Mouse (Mus musculus) embryo, embryonic 11 days (tissue): Measurements from ENCODE around the gene Stpg1.

Source experiments
- DNase-seq: peaks from one replicate; pipeline ENCODE4 v3.0.0-alpha.2; 2015

The Stpg1 gene

DNA sequence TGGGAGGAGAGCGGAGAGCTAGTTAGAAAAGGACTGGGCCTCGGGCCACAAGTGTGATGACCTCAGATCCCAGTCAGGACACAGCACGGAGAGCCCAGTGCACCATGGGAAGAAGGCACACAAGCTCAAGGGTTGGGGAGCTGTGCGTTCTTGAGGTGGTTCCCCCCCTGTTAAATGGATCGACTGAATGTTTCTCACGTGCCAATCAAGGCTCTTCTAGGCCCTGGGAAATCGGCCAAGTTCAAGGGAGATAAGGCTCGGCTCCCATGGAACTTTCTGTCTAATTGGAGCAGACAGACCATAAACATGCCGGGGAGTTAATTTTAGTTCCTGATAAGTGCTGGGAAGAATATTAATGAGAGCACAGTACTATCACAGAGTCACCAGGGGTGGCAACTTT is 70.8 kb downstream of the Stpg1 start:
- DNase-seq = no peak

DNA sequence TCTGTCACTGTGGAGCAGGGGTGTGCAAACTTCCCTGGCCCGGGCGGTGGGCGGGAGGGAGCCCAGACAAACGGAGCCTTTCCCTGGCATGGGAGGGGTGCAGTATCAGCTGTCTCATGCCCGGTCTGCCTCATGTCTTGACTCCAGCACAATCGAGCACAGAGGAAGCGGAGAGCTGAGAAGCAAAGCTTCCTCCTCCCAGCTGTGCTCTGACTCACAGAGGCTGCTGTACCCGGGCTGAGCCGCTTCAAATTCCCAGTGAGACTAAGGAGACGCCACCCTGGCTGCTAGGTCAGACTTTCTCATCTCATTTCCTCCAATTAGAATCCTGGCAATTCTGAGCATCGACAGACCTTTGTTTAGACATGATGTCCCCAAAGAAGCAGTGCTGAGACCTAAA is 72.5 kb downstream of the Stpg1 start:
- DNase-seq = no peak

DNA sequence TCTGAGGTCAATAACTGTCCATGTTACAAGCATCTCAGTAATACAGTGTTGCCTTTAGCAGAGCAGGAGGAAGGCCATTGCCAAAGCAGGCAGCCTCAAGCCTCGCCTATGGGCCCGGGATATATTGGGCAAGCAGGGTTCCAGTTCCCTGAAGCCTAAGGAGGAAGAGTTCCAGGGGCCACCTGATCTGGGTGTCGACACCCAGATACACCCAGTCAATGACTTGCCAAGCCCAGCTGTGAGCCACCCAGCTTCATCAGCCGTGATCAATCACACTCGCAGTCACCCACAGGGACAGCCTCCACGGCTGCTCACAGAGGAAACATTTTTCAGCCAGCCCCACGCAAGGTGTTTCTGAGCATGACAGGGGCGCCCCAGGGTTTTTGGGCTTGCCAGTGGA is 72.9 kb downstream of the Stpg1 start:
- no peak for DNase-seq

DNA sequence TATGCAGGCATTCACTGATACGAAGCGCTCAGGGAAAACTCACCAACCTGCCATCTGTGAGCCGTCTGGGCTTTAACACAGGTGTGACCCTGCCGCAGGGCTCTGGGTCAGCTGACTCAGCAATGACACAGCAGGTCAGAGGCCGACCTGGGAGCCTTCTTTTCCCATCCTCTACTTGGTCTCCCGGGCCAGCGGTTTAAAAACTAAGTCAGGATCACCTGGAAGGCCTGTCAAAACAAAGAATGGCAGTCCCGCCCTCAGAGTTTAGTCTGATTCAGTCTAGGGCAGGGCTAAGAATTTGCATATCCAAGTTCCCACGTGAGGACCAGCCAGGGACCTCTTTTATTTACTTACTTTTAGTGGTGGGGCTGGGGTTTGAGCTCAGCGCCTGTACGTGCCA is 74.6 kb downstream of the Stpg1 start:
- no peak for DNase-seq

DNA sequence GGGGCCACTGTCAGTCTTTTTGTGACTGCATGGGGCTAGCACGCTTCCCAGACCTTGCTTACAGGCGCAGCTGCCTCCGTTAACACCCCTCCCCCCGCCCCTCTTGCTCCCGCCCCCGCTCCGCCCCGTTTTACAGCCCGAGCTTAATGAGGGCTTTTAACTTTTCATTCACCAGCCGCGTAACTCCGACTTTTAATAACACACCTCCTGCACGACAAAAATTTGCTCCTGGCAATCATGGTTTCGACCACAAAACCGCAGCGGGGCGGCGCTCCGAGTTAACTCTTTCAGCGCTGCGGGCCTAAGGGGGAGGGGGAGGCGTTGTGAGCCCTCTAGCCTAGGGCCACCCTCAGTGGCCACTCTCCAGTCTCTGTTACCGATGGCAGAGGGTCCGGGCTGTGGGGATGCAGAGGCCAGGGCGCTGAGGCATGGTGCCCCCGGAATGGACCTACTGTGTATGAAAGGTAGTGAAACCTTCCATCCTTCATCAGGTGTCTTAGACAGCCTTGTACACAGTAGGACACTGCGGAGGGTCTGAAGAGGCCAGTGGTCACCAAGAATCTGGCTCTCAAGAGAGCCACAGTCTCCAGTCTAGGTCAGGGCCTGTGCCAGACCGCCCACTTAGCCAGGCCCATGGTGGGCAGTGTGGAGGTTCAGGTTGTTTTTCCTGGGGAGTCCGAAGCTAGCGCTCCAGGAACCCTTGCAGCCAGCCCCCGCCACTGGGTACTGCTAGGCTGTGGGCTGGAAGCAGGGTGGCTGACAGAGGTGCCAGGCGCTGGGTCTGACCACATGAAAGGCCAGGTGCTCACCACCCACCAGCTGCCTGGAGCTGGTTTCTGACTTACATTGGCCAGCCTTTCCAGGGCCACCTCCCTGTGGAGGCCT is 75.8 kb downstream of the Stpg1 start:
- DNase-seq = peak; percentile 78

DNA sequence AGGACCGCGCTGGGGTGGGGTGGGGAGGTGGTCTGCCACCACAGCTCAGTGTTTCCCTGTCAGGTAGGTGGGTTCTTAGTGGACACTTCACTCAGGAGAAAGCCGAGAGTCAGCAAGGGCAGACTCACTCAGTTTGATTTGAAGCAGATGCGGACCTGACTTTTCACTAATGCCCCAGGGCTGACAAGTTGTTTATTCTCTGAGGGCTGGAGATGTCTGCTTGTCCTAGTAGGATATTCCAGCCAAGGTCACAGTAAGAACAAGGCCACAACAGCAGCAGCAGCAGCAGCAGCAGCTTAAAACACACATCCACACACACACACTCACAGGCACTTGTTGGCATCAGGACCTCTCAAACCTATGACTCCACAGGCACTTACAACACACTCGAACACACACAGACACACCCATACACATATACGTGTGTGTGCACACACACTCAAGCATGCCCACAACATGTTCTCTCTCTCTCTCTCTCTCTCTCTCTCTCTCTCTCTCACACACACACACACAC is 76.5 kb downstream of the Stpg1 start:
- no peak for DNase-seq

DNA sequence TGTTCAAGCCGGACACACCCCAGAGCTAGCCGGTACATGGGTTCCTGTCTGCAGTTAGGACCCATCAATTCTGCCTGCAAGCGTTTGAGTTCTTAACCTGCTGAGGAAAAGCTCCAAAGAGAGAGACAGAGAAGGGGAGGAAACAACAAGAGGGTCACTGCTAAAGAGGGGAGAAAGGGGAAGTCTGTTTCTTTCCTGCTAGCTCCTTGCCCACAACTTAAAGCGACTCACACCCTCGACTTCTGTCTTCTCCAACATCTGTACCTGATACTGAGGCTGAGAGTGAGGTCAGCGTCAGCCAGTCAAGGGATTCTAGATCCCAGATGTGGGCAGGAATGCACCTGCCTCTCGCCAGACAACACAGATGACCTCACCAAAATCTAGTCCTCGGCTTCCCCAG is 77.7 kb downstream of the Stpg1 start:
- DNase-seq = no peak

DNA sequence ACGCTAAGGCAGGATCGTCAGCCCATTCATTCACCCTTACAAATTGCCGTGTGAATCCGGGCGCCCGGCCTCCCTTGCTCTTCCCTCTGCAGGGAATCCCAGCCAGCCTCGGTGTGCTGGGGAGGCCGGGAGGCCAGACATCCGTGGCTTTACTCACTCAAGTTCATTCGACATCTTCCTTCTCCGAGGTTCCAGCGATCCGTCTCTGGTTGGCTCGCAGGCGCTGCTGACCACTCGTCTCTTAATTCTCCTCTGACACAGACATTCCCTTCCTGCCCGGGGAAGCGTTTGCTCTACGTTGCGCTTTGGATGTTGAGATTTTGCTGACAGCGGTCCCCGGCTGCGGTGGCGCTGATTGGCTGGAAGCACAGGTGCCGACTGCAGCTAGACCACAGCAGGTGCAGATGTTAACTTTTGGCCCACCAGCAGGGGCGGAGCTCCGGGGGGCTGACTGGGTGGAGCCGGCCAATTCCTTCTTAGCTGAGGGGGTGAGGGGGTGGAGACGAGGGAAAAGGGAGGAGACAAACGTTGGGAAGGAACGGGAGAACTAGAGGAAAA is 78.7 kb downstream of the Stpg1 start, which contains the start of gene Grhl3:
Grhl3 (minus strand) TSS at position 380 of the 558 bp plus-strand sequence.
- peak; percentile 61 for DNase-seq

DNA sequence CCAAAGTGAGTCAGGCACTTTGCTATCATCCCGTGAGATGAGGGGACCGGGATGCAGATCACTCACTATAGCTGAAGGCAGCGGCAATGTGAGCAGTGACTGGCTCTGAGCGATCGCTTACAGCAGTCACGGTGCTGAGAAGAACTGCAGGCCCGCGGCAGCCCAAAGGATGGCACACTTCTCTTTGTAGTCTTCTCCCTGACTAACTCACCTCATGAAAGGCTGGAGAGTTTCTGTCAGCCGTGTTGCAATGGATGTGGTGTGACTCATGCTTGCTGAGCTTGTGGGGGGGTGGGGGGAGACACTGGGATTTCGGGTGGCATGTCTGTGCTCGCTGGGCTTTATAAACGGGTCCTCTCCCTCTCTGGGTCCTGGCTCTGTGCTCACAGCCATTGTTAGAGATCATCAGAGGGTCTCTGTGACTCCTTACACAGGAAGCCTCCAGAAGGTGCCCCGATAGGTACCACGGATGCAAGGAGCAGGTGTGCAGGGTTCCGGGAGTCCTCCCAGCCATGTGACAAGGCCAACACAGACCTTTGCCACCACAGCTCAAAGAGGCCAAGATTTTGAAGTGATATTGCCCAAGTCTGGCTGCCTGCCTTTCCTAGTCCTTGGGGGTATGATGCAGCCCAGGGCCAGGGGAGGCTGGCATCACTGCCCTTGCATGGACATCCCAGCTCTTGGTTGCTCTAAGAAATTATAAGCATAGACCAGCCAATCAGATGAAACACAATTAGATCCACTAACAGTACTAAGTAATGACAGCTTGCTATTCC is 81.0 kb downstream of the Stpg1 start:
- no peak for DNase-seq

DNA sequence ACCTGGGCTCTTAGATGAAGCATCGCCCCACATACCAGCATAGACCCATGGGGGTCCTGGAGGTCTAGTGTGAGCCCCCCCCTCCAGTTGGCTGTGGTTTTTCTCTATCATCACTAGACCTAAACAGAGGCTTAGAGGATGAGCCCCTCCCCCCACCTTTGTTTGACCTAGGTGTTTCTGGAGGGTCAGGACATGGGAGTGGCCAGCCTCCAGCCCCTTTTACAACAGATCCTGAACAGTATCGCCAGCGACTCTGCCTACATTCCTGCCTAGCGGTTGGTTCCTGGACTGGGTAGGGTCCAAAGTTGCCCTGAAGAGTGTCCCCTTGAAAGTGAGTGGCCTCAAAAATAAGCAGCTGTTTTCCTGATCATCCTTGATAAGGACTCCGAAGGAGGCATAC is 83.9 kb downstream of the Stpg1 start:
- no peak for DNase-seq

DNA sequence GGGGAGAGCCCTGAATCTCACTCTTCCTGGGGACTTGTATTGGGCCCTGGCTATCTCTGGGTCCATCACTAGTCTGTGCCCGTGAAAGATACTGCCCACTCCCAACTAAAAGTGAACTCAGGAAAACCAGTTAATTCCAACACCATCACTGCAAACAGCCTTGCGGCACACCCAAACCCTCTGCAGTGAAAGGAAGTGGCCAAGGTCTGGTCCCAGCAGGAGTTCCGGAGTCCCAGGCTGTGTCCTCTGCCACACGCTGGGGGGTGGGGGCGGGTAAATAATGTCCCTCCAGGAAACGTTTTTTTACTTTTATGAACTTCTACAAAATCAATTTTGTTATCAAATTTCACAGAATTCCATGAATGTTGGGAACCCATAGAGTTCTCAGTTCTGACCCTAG is 85.1 kb downstream of the Stpg1 start:
- no peak for DNase-seq

DNA sequence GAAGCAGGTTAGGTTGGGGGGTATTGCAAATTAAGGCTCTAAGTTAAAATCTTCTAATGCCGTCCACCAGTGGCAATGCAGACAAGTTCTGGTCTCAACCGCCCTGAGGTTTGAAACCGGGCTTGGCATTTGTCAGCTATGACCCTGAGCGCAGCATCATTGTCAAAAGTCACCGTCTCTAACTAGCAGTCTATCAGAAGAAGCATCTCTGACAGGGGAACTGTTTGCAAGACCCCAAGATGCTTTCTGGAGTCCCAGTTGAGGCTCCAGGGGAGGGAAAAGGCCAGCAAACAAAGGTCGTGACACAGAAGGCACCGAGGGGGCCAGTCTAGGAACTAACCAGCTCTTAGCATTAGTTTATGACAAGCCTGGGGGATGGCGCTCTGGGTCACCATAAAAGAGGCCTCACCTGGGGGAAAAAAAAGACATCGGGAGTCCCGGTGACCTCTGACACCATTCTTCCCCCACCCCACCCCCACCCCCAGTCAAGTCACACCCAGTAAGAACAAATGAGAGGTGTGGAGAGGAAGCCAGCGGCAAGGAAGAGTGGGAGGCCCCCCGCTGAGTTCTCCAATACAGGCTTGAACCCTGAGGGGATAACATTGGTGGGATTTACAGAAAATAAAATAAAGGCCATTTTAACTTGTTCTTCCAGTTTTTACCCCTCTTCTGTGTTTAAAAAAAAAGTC is 86.8 kb downstream of the Stpg1 start:
- no peak for DNase-seq

DNA sequence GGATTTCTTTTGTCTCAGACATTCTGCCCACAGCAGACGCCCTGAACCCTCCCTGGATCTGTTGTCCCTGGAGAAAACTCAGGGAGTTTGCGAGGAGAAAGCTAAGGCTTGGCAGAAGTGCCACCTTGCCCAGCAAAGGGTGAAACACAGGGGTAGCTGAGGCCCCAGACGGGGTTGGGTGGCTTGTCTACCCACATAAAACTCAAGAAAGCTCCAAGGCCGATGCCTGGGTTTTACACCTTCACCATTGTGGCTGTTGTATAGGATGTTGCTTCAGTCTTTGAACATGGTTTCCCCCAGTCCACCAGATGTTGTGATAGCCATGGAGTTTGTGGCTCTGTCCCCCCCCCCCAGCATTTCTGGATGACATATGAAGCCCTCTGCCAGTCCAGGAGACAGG is 90.2 kb downstream of the Stpg1 start:
- DNase-seq = no peak
